Mouse (Mus musculus) testis, adult 2 months (tissue): ENCODE data around the gene Fam186a.

Experiments
- CTCF ChIP-seq: fragments of 200-500 bp; IDR thresholded peaks from 2 replicates; pipeline ENCODE4 v1.5.1; 2012; ENCODE audit warnings: low read depth, mild to moderate bottlenecking, inconsistent platforms, low read length, moderate library complexity; ENCODE audit not compliant: control insufficient read depth, insufficient read depth, insufficient replicate concordance
- POLR2A ChIP-seq: fragments of 200-500 bp; IDR thresholded peaks from 2 replicates; pipeline ENCODE4 v1.6.1; 2012; ENCODE audit warnings: low read depth, mild to moderate bottlenecking, inconsistent platforms, low read length, moderate library complexity; ENCODE audit not compliant: control insufficient read depth

DNA sequence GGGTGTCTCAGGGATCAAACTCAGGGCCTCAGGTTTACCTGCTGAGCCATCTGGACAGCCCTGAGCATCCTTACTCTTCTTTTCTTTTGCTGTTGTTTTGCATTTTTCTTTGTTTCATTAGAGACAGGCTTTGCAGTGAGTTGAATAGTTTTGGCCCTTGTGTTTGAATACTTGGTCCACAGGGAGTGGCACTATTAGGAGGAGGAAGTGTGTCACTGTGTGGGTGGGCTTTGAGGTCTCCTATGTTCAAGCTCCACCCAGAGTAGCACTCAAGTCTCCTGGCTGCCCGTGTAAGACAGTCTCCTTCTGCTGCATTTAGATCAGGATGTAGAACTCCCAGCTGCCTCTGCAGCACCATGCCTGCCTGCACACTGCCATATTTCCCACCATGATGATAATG is 32.4 kb downstream of the Fam186a start:
- TF ChIP-seq CTCF: no peak
- TF ChIP-seq POLR2A: no peak
